Mouse (Mus musculus) megakaryocyte, embryonic 14.5 days (primary cell): ENCODE results near the gene Sema5b.

Experiments
- FLI1 ChIP-seq: IDR thresholded peaks from 2 replicates; pipeline ENCODE4 v1.6.1; 2012; ENCODE audit warnings: low read length, inconsistent platforms, mixed read lengths
- GATA1 ChIP-seq: IDR thresholded peaks from 3 replicates; pipeline ENCODE4 v1.6.1; 2012; ENCODE audit warnings: mixed read lengths, low read length, inconsistent platforms, borderline replicate concordance

DNA sequence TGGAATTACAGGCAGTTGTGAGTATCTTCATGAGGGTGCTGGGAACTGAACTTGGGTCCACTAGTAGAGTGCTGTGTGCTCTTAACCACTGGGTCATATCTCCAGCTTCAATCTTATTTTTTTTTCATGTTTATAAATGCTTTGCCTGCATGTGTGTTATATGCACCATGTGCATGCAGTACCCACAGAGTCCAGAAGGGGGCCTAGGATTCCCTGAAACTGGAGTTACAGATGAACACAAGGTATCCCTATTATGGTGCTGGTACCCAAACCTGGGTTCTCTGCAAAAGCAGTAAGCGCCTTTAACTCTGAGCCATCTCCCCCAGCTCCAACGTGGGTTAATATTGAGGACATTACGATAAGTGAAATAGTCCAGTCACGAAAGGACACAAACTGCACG, 52.5 kb downstream of the Sema5b start:
- TF ChIP-seq GATA1 (no peak), FLI1 (no peak)
